Mouse (Mus musculus) hindbrain, embryonic 13.5 days (tissue): ENCODE measurements at regions not wholly inside any gene's neighbourhood (a gene's known extent, or its start where the extent isn't known, plus 50 kb on each side); places are given as distances from the start of the nearest gene placed in this dataset.

ENCODE experiments used
- ATAC-seq: fragments of 200-750 bp; cut with Nextera tagmentation; 2 replicates; pipeline ENCODE4 v1.8.0; 2017; ENCODE audit warnings: moderate TSS enrichment; ENCODE audit not compliant: low FRiP score
- H3K27ac ChIP-seq: fragments of 300-500 bp; sonication (generic); 2 replicates; pipeline ENCODE4 v1.5.1; 2015; ENCODE audit warnings: inconsistent platforms, mild to moderate bottlenecking, moderate library complexity
- H3K27me3 ChIP-seq: fragments of 300-500 bp; sonication (generic); 2 replicates; pipeline ENCODE4 v1.6.1; 2015; ENCODE audit warnings: mild to moderate bottlenecking, inconsistent platforms
- H3K36me3 ChIP-seq: fragments of 300-500 bp; sonication (generic); 2 replicates; pipeline ENCODE4 v1.6.1; 2015; ENCODE audit warnings: mild to moderate bottlenecking, inconsistent platforms
- H3K4me1 ChIP-seq: fragments of 300-500 bp; sonication (generic); replicated peaks from 2 replicates; pipeline ENCODE4 v1.6.1; 2015; ENCODE audit warnings: inconsistent platforms
- H3K4me2 ChIP-seq: fragments of 300-500 bp; sonication (generic); 2 replicates; pipeline ENCODE4 v1.6.1; 2015; ENCODE audit warnings: inconsistent platforms, mild to moderate bottlenecking, moderate library complexity
- H3K4me3 ChIP-seq: fragments of 300-500 bp; sonication (generic); 2 replicates; pipeline ENCODE4 v1.5.1; 2015; ENCODE audit warnings: mild to moderate bottlenecking, inconsistent platforms
- H3K9ac ChIP-seq: fragments of 300-500 bp; sonication (generic); 2 replicates; pipeline ENCODE4 v1.6.1; 2015; ENCODE audit warnings: mild to moderate bottlenecking, inconsistent platforms
- H3K9me3 ChIP-seq: fragments of 300-500 bp; sonication (generic); 2 replicates; pipeline ENCODE4 v1.6.1; 2016; ENCODE audit warnings: inconsistent platforms
- WGBS: fragments of 180-500 bp; shearing (Covaris S2); methylation state at CpG from one replicate; pipeline ENCODE4 v1.1.7; 2015; 5-methylcytosine and 5-hydroxymethylcytosine counted together

GRCm38 (mm10) chrX:7474831-7475230 is 98.6 kb upstream of the Foxp3 start:
- Histone ChIP-seq H3K4me1 (no peaks in the 10 kb centered on the region), H3K27me3 (no peaks in the 10 kb centered on the region), H3K4me2 (no peak overlapping the region), H3K9ac (no peak overlapping the region), H3K27ac (no peak overlapping the region), H3K36me3 (no peaks in the 10 kb centered on the region), H3K9me3 (no peaks in the 10 kb centered on the region), H3K4me3 (no peak overlapping the region)
- no peak for ATAC-seq
- 68% methylated on average over 2 of the region's 2 CpGs for WGBS

- Histone ChIP-seq H3K36me3 (no peaks in the 10 kb centered on the region), H3K27ac (no peak overlapping the region), H3K4me2 (no peak overlapping the region), H3K9me3 (no peaks in the 10 kb centered on the region), H3K9ac (no peak overlapping the region), H3K4me3 (no peak overlapping the region), H3K27me3 (no peaks in the 10 kb centered on the region), H3K4me1 (no peaks in the 10 kb centered on the region)
- WGBS: 25% methylated on average over 2 of the region's 2 CpGs
- ATAC-seq: no peak
Observed at GRCm38 (mm10) chrX:7473814-7474213, 98.2 kb upstream of the Usp27x start.

- 89% methylated on average over 1 of the region's 1 CpGs for WGBS
- ATAC-seq: no peak
- H3K9me3 ChIP-seq: no peaks in the 10 kb centered on the region
- no peak overlapping the region for H3K27ac ChIP-seq
- no peaks in the 10 kb centered on the region for H3K36me3 ChIP-seq
- H3K9ac ChIP-seq: no peak overlapping the region
- H3K27me3 ChIP-seq: no peaks in the 10 kb centered on the region
- no peaks in the 10 kb centered on the region for H3K4me1 ChIP-seq
- no peak overlapping the region for H3K4me3 ChIP-seq
- H3K4me2 ChIP-seq: no peak overlapping the region
Observed at GRCm38 (mm10) chrX:7469801-7470200, 94.2 kb upstream of the Usp27x start.

GRCm38 (mm10) chrX:7467985-7468384 is 92.4 kb upstream of the Usp27x start:
- H3K36me3 ChIP-seq: no peaks in the 10 kb centered on the region
- no peaks in the 10 kb centered on the region for H3K27me3 ChIP-seq
- H3K4me1 ChIP-seq: no peaks in the 10 kb centered on the region
- no peak overlapping the region for H3K9ac ChIP-seq
- ATAC-seq: no peak
- no peak overlapping the region for H3K4me3 ChIP-seq
- H3K9me3 ChIP-seq: no peaks in the 10 kb centered on the region
- no peak overlapping the region for H3K27ac ChIP-seq
- 48% methylated on average over 1 of the region's 1 CpGs for WGBS
- no peak overlapping the region for H3K4me2 ChIP-seq

GRCm38 (mm10) chrX:7456851-7457250 is 81.2 kb upstream of the Usp27x start:
- 83% methylated on average over 4 of the region's 4 CpGs for WGBS

GRCm38 (mm10) chrX:7445035-7445434 is 69.4 kb upstream of the Usp27x start:
- H3K27ac ChIP-seq: no peak overlapping the region
- ATAC-seq: no peak
- no peaks in the 10 kb centered on the region for H3K9me3 ChIP-seq
- H3K27me3 ChIP-seq: no peaks in the 10 kb centered on the region
- WGBS: 63% methylated on average over 3 of the region's 3 CpGs
- no peak overlapping the region for H3K4me2 ChIP-seq
- no peak overlapping the region for H3K4me3 ChIP-seq
- no peak overlapping the region for H3K9ac ChIP-seq
- H3K4me1 ChIP-seq: no peaks in the 10 kb centered on the region
- H3K36me3 ChIP-seq: no peaks in the 10 kb centered on the region

More at GRCm38 (mm10) chrX:7456851-7457250, 81.2 kb upstream of the Usp27x start:
- no peaks in the 10 kb centered on the region for H3K27me3 ChIP-seq
- H3K4me3 ChIP-seq: no peak overlapping the region
- H3K27ac ChIP-seq: no peak overlapping the region
- H3K4me2 ChIP-seq: no peak overlapping the region
- no peak for ATAC-seq
- H3K9ac ChIP-seq: no peak overlapping the region
- no peaks in the 10 kb centered on the region for H3K9me3 ChIP-seq
- H3K36me3 ChIP-seq: no peaks in the 10 kb centered on the region
- no peaks in the 10 kb centered on the region for H3K4me1 ChIP-seq

GRCm38 (mm10) chrX:7444583-7444982 is 69.0 kb upstream of the Usp27x start:
- Histone ChIP-seq H3K4me1 (no peaks in the 10 kb centered on the region), H3K27ac (no peak overlapping the region), H3K4me3 (no peak overlapping the region), H3K9ac (no peak overlapping the region), H3K27me3 (no peaks in the 10 kb centered on the region), H3K9me3 (no peaks in the 10 kb centered on the region), H3K4me2 (no peak overlapping the region), H3K36me3 (no peaks in the 10 kb centered on the region)
- ATAC-seq: no peak
- WGBS: 44% methylated on average over 6 of the region's 6 CpGs

GRCm38 (mm10) chrX:7443996-7444421 is 68.4 kb upstream of the Usp27x start:
- ATAC-seq: no peak
- no peaks in the 10 kb centered on the region for H3K36me3 ChIP-seq
- H3K4me3 ChIP-seq: no peak overlapping the region
- no peak overlapping the region for H3K27ac ChIP-seq
- H3K27me3 ChIP-seq: no peaks in the 10 kb centered on the region
- H3K9ac ChIP-seq: no peak overlapping the region
- no peaks in the 10 kb centered on the region for H3K9me3 ChIP-seq
- no peaks in the 10 kb centered on the region for H3K4me1 ChIP-seq
- WGBS: 20% methylated on average over 6 of the region's 6 CpGs
- H3K4me2 ChIP-seq: no peak overlapping the region

- Histone ChIP-seq H3K9ac (no peak overlapping the region), H3K27me3 (0 out of 2 replicates have a peak, but pooled peaks cover 11% of the 10 kb centered on the region), H3K36me3 (no peaks in the 10 kb centered on the region), H3K4me1 (no peaks in the 10 kb centered on the region), H3K4me3 (no peak overlapping the region), H3K4me2 (no peak overlapping the region), H3K27ac (0 out of 2 replicates have a peak overlapping the region, but pooled peaks have one; percentile 30), H3K9me3 (no peaks in the 10 kb centered on the region)
- 87% methylated on average over 2 of the region's 2 CpGs for WGBS
- ATAC-seq: no peak
Observed at GRCm38 (mm10) chrX:7435375-7436042, 59.9 kb upstream of the Usp27x start.

GRCm38 (mm10) chrX:7434268-7434667 is 58.6 kb upstream of the Usp27x start:
- Histone ChIP-seq H3K9ac (no peak overlapping the region), H3K4me3 (no peak overlapping the region), H3K27ac (no peak overlapping the region), H3K36me3 (no peaks in the 10 kb centered on the region), H3K4me2 (no peak overlapping the region), H3K9me3 (no peaks in the 10 kb centered on the region), H3K27me3 (0 out of 2 replicates have a peak, but pooled peaks cover 16% of the 10 kb centered on the region), H3K4me1 (no peaks in the 10 kb centered on the region)
- no peak for ATAC-seq
- WGBS: 55% methylated on average over 2 of the region's 2 CpGs

- H3K27ac ChIP-seq: no peak overlapping the region
- H3K4me2 ChIP-seq: no peak overlapping the region
- H3K9ac ChIP-seq: no peak overlapping the region
- H3K27me3 ChIP-seq: 0 out of 2 replicates have a peak, but pooled peaks cover 16% of the 10 kb centered on the region
- H3K4me3 ChIP-seq: no peak overlapping the region
- ATAC-seq: no peak
- no peaks in the 10 kb centered on the region for H3K9me3 ChIP-seq
- H3K4me1 ChIP-seq: no peaks in the 10 kb centered on the region
- 100% methylated on average over 1 of the region's 1 CpGs for WGBS
- H3K36me3 ChIP-seq: no peaks in the 10 kb centered on the region
Observed at GRCm38 (mm10) chrX:7430456-7430855, 54.8 kb upstream of the Usp27x start.

GRCm38 (mm10) chrX:7429524-7429865 is 53.9 kb upstream of the Usp27x start:
- Histone ChIP-seq H3K27ac (no peak overlapping the region), H3K9ac (no peak overlapping the region), H3K4me2 (no peak overlapping the region), H3K4me3 (no peak overlapping the region), H3K36me3 (no peaks in the 10 kb centered on the region), H3K9me3 (no peaks in the 10 kb centered on the region), H3K4me1 (no peaks in the 10 kb centered on the region), H3K27me3 (0 out of 2 replicates have a peak, but pooled peaks cover 16% of the 10 kb centered on the region)
- ATAC-seq: peak; percentile 36; the same call in 1 of the 2 replicates
- WGBS: 20% methylated on average over 5 of the region's 5 CpGs
